Comparison of ENCODE assay signal across 8 mouse cellular contexts in the genomic region with DNA sequence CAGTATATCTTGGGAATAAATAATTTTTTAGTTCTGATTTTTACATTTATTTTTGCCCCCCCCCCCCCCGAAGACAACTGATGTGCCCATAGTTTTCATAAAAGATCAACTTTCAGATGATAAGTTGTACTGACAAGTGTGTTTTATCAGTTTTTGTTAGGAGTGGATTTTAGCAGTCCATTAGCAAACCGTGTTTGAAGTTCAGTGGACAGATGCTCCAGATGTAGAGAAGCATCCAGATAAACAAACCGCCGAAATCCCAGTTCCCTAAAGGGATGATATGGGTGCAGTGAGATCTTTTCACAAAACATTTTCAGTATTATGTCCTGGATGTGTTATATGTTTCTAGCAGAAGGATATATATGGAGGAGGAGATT. TPM values are rescaled to one million over a fixed set of nuclear protein-coding genes. Genes with fewer than 3 reads are reported as not detected.
DNase-seq lines count a peak whose midpoint lies in the region; ATAC-seq lines count a peak whose summit lies in the region.

No protein-coding gene starts in this region.

- H3K9ac ChIP-seq in lung, embryonic 16.5 days (ENCODE audit: low read length) = peak overlapping the region; percentile 72
- peak overlapping the region; percentile 74; the same call in 1 of the 2 replicates for H3K9ac ChIP-seq in neural tube, embryonic 14.5 days (replicated peaks; ENCODE audit: low read depth, low read length)

- 0 out of 2 replicates have a peak, but pooled peaks cover 7% of the 10 kb centered on the region for H3K4me1 ChIP-seq in lung, embryonic 16.5 days (replicated peaks; ENCODE audit: control insufficient read depth, insufficient read depth, low read length)
- H3K4me1 ChIP-seq in forebrain, embryonic 10.5 days = peaks cover 14% of the 10 kb centered on the region
- 0 out of 2 replicates have a peak, but pooled peaks cover 8% of the 10 kb centered on the region for H3K4me1 ChIP-seq in limb, embryonic 10.5 days
- H3K4me1 ChIP-seq in neural tube, embryonic 14.5 days (ENCODE audit: control insufficient read depth, insufficient read depth, low read length) = no peaks in the 10 kb centered on the region; the same call in 1 of the 2 replicates

- no peak overlapping the region; the same call in 1 of the 2 replicates for H3K27ac ChIP-seq in lung, embryonic 16.5 days (ENCODE audit: low read length)
- H3K27ac ChIP-seq in forebrain, embryonic 10.5 days = peak overlapping the region; percentile 90; the same call in 1 of the 2 replicates
- H3K27ac ChIP-seq in limb, embryonic 10.5 days = peak overlapping the region; percentile 87
- no peak overlapping the region; the same call in 1 of the 2 replicates for H3K27ac ChIP-seq in neural tube, embryonic 14.5 days (ENCODE audit: low read depth, low read length)

- no peak for ATAC-seq in lung, embryonic 16.5 days (ENCODE audit: low read depth)
- ATAC-seq in neural tube, embryonic 14.5 days (ENCODE audit: low read depth) = no peak
- no peak for ATAC-seq in megakaryocyte progenitor cell, adult 5-6 weeks (replicated peaks; ENCODE audit: poor library complexity)

- H3K36me3 ChIP-seq in lung, embryonic 16.5 days (ENCODE audit: control insufficient read depth, insufficient read depth, low read length) = peaks cover 4% of the 10 kb centered on the region; the same call in 1 of the 2 replicates
- peaks cover 25% of the 10 kb centered on the region for H3K36me3 ChIP-seq in forebrain, embryonic 10.5 days (replicated peaks)
- H3K36me3 ChIP-seq in limb, embryonic 10.5 days = peaks cover 20% of the 10 kb centered on the region
- peaks cover 7% of the 10 kb centered on the region for H3K36me3 ChIP-seq in neural tube, embryonic 14.5 days (ENCODE audit: control insufficient read depth, insufficient read depth, low read length)

- no peak for DNase-seq in lung, postnatal 10 days
- DNase-seq in forebrain, embryonic 10.5 days (ENCODE audit: extremely low spot score, low spot score) = no peak
- no peak for DNase-seq in limb, embryonic 10.5 days (ENCODE audit: low spot score)
- DNase-seq in cerebellum, postnatal 14 days = no peak
- no peak for DNase-seq in right cerebral cortex, postnatal 25 days

- H3K9me3 ChIP-seq in lung, embryonic 16.5 days (ENCODE audit: control insufficient read depth, low read length) = no peaks in the 10 kb centered on the region
- no peaks in the 10 kb centered on the region for H3K9me3 ChIP-seq in forebrain, embryonic 10.5 days
- no peaks in the 10 kb centered on the region for H3K9me3 ChIP-seq in limb, embryonic 10.5 days (replicated peaks)
- no peaks in the 10 kb centered on the region for H3K9me3 ChIP-seq in neural tube, embryonic 14.5 days (ENCODE audit: control insufficient read depth, low read length)

- H3K4me2 ChIP-seq in lung, embryonic 16.5 days (ENCODE audit: low read depth, low read length) = peak overlapping the region; percentile 92
- H3K4me2 ChIP-seq in neural tube, embryonic 14.5 days (ENCODE audit: low read depth, low read length) = peak overlapping the region; percentile 71

- 15% methylated on average over 4 of the region's 4 CpGs for WGBS in lung, embryonic 16.5 days
- WGBS in forebrain, embryonic 10.5 days = 53% methylated on average over 4 of the region's 4 CpGs
- WGBS in limb, embryonic 10.5 days = 49% methylated on average over 4 of the region's 4 CpGs
- WGBS in neural tube, embryonic 14.5 days = 37% methylated on average over 4 of the region's 4 CpGs

- peak overlapping the region; percentile 59 for H3K4me3 ChIP-seq in lung, embryonic 16.5 days (ENCODE audit: low read length)
- peak overlapping the region; percentile 70 for H3K4me3 ChIP-seq in forebrain, embryonic 10.5 days
- H3K4me3 ChIP-seq in limb, embryonic 10.5 days = peak overlapping the region; percentile 71
- H3K4me3 ChIP-seq in neural tube, embryonic 14.5 days (ENCODE audit: low read depth, low read length) = peak overlapping the region; percentile 56

- H3K27me3 ChIP-seq in lung, embryonic 16.5 days (ENCODE audit: control insufficient read depth, insufficient read depth, low read depth, low read length) = no peaks in the 10 kb centered on the region
- peaks cover 7% of the 10 kb centered on the region for H3K27me3 ChIP-seq in forebrain, embryonic 10.5 days (ENCODE audit: poor library complexity, severe bottlenecking)
- no peaks in the 10 kb centered on the region for H3K27me3 ChIP-seq in limb, embryonic 10.5 days (ENCODE audit: low read depth, poor library complexity, severe bottlenecking)
- no peaks in the 10 kb centered on the region for H3K27me3 ChIP-seq in neural tube, embryonic 14.5 days (ENCODE audit: control insufficient read depth, insufficient read depth, low read length)

RNA-seq across cellular contexts. Expression of a gene that starts 1.5 kb away (rescaled TPM):
- polyA plus RNA-seq in lung, embryonic 16.5 days (2015; fragmentation: Nextera tagmentation; extraction: Ambion mirVana) = 10.8 and 12.0 TPM in 2 replicates
- polyA plus RNA-seq in forebrain, embryonic 10.5 days (2016; fragmentation: Nextera tagmentation; extraction: Ambion mirVana) = 1.8 and 2.2 TPM in 2 replicates
- polyA plus RNA-seq in limb, embryonic 10.5 days (2016; fragmentation: Nextera tagmentation; extraction: Ambion mirVana) = 0.78 and 1.6 TPM in 2 replicates
- polyA plus RNA-seq in neural tube, embryonic 14.5 days (2014; fragmentation: Nextera tagmentation; extraction: Ambion mirVana) = 4.1 and 4.2 TPM in 2 replicates
- total RNA-seq in megakaryocyte progenitor cell, adult 5-6 weeks (2015) = 0.62 and 1.1 TPM in 2 replicates
- 0.71 and 0.81 TPM in 2 replicates for total RNA-seq in megakaryocyte progenitor cell, adult 5-6 weeks (2017)

RNA-seq across cellular contexts. Expression of a gene that starts 18.5 kb away (rescaled TPM):
- 237 and 240 TPM in 2 replicates for polyA plus RNA-seq in lung, embryonic 16.5 days (2015; fragmentation: Nextera tagmentation; extraction: Ambion mirVana)
- 422 and 434 TPM in 2 replicates for polyA plus RNA-seq in forebrain, embryonic 10.5 days (2016; fragmentation: Nextera tagmentation; extraction: Ambion mirVana)
- polyA plus RNA-seq in limb, embryonic 10.5 days (2016; fragmentation: Nextera tagmentation; extraction: Ambion mirVana) = 402 and 453 TPM in 2 replicates
- polyA plus RNA-seq in neural tube, embryonic 14.5 days (2014; fragmentation: Nextera tagmentation; extraction: Ambion mirVana) = 291 and 314 TPM in 2 replicates
- total RNA-seq in megakaryocyte progenitor cell, adult 5-6 weeks (2015) = 346 and 370 TPM in 2 replicates
- 218 and 319 TPM in 2 replicates for total RNA-seq in megakaryocyte progenitor cell, adult 5-6 weeks (2017)

RNA-seq across cellular contexts. Expression of a gene that starts 26.6 kb away (rescaled TPM):
- 372 and 381 TPM in 2 replicates for polyA plus RNA-seq in lung, embryonic 16.5 days (2015; fragmentation: Nextera tagmentation; extraction: Ambion mirVana)
- polyA plus RNA-seq in forebrain, embryonic 10.5 days (2016; fragmentation: Nextera tagmentation; extraction: Ambion mirVana) = 385 and 388 TPM in 2 replicates
- 376 and 399 TPM in 2 replicates for polyA plus RNA-seq in limb, embryonic 10.5 days (2016; fragmentation: Nextera tagmentation; extraction: Ambion mirVana)
- 230 and 258 TPM in 2 replicates for polyA plus RNA-seq in neural tube, embryonic 14.5 days (2014; fragmentation: Nextera tagmentation; extraction: Ambion mirVana)
- 141 and 159 TPM in 2 replicates for total RNA-seq in megakaryocyte progenitor cell, adult 5-6 weeks (2015)
- total RNA-seq in megakaryocyte progenitor cell, adult 5-6 weeks (2017) = 89.6 and 105 TPM in 2 replicates

RNA-seq across cellular contexts. Expression of a gene that starts 26.9 kb away (rescaled TPM):
- polyA plus RNA-seq in lung, embryonic 16.5 days (2015; fragmentation: Nextera tagmentation; extraction: Ambion mirVana) = 13.9 and 18.3 TPM in 2 replicates
- polyA plus RNA-seq in forebrain, embryonic 10.5 days (2016; fragmentation: Nextera tagmentation; extraction: Ambion mirVana) = 4.3 and 4.4 TPM in 2 replicates
- 4.1 and 5.2 TPM in 2 replicates for polyA plus RNA-seq in limb, embryonic 10.5 days (2016; fragmentation: Nextera tagmentation; extraction: Ambion mirVana)
- polyA plus RNA-seq in neural tube, embryonic 14.5 days (2014; fragmentation: Nextera tagmentation; extraction: Ambion mirVana) = 1.7 and 5.9 TPM in 2 replicates
- 77.6 and 83.1 TPM in 2 replicates for total RNA-seq in megakaryocyte progenitor cell, adult 5-6 weeks (2015)
- total RNA-seq in megakaryocyte progenitor cell, adult 5-6 weeks (2017) = 52.7 and 59.5 TPM in 2 replicates

RNA-seq across cellular contexts. Expression of a gene that starts 37.0 kb away (rescaled TPM):
- 3.2 and 4.0 TPM in 2 replicates for polyA plus RNA-seq in lung, embryonic 16.5 days (2015; fragmentation: Nextera tagmentation; extraction: Ambion mirVana)
- polyA plus RNA-seq in forebrain, embryonic 10.5 days (2016; fragmentation: Nextera tagmentation; extraction: Ambion mirVana) = 2.4 and 2.8 TPM in 2 replicates
- 2.2 and 2.4 TPM in 2 replicates for polyA plus RNA-seq in limb, embryonic 10.5 days (2016; fragmentation: Nextera tagmentation; extraction: Ambion mirVana)
- 9.1 and 9.8 TPM in 2 replicates for polyA plus RNA-seq in neural tube, embryonic 14.5 days (2014; fragmentation: Nextera tagmentation; extraction: Ambion mirVana)
- total RNA-seq in megakaryocyte progenitor cell, adult 5-6 weeks (2015) = 4.0 and 7.0 TPM in 2 replicates
- total RNA-seq in megakaryocyte progenitor cell, adult 5-6 weeks (2017) = 10.3 and 11.2 TPM in 2 replicates

Comparison
In these comparisons a context has a peak if more than half of its experiments do, and no peak if none do; other contexts are left out.
1. H3K27ac ChIP-seq: peak in forebrain, embryonic 10.5 days (single experiment) and limb, embryonic 10.5 days (single experiment); none in lung, embryonic 16.5 days (single experiment) and neural tube, embryonic 14.5 days (single experiment).
2. Peak in every context shown above with its lines, with median percentiles within 50 percentile points of each other: H3K4me3 ChIP-seq.